Mouse (Mus musculus) lung, adult 2 months (tissue): ENCODE measurements around the gene Srxn1. TPM values are rescaled to one million over a fixed set of nuclear protein-coding genes. Genes with fewer than 3 reads are reported as not detected.

ENCODE experiments used
- DNase-seq: peaks from one replicate; pipeline ENCODE4 v3.0.0; 2022
- H3K4me1 ChIP-seq: fragments of 200-500 bp; 2 replicates; pipeline ENCODE4 v1.6.1; 2011; ENCODE audit warnings: low read length; ENCODE audit not compliant: control insufficient read depth, insufficient read depth
- H3K4me3 ChIP-seq: fragments of 200-500 bp; replicated peaks from 2 replicates; pipeline ENCODE3; 2011; ENCODE audit warnings: low read depth, mild to moderate bottlenecking, control low read depth, low read length; ENCODE audit errors: extremely low read depth
- CTCF ChIP-seq: fragments of 200-500 bp; IDR thresholded peaks from 2 replicates; pipeline ENCODE4 v1.5.1; 2011; ENCODE audit warnings: mild to moderate bottlenecking, low read length, control low read depth; ENCODE audit not compliant: insufficient read depth
- POLR2A ChIP-seq: fragments of 200-500 bp; IDR thresholded peaks from 2 replicates; pipeline ENCODE4 v1.6.1; 2011; ENCODE audit warnings: low read depth, mild to moderate bottlenecking, control low read depth, low read length, borderline replicate concordance; ENCODE audit errors: extremely low read depth
- WGBS: fragments of 180-500 bp; shearing (Covaris S2); methylation state at CpG from one replicate; pipeline ENCODE4 v1.1.7; 2018; 5-methylcytosine and 5-hydroxymethylcytosine counted together
- polyA plus RNA-seq: library from polyadenylated mRNA; depleted of rRNA; stranded (reverse); fragments of >200 nt; gene quantifications from 2 replicates; pipeline ENCODE4 v1.2.3, GENCODE M21; 2012

Srxn1 gene
- polyA plus RNA-seq, 1 experiment = 54.8 TPM

- TF ChIP-seq CTCF (no peak), POLR2A (no peak)
- Histone ChIP-seq H3K4me1 (no peaks in the 10 kb centered on the region), H3K4me3 (no peak overlapping the region)
- WGBS = 71% methylated on average over 3 of the region's 3 CpGs
- no peak for DNase-seq
These were observed 28.0 kb upstream of the Srxn1 start for GRCm38 (mm10) chr2:152077337-152077736.

- DNase-seq = no peak
- WGBS = under 1% methylated on average over 24 of the region's 24 CpGs
- Histone ChIP-seq H3K4me1 (no peaks in the 10 kb centered on the region), H3K4me3 (no peak within 1 kb of the TSS)
- TF ChIP-seq CTCF (no peak), POLR2A (no peak)
These were observed 24.4 kb upstream of the Srxn1 start, which contains the start of gene Scrt2 for GRCm38 (mm10) chr2:152080685-152081541. Gene Scrt2 (plus strand): TSS chr2:152081529.

- TF ChIP-seq POLR2A (no peak), CTCF (no peak)
- 1% methylated on average over 81 of the region's 81 CpGs for WGBS
- peak; percentile 73 for DNase-seq
- Histone ChIP-seq H3K4me1 (no peaks in the 10 kb centered on the region), H3K4me3 (no peak overlapping the region)
These were observed 23.5 kb upstream of the Srxn1 start for GRCm38 (mm10) chr2:152081641-152082448.

GRCm38 (mm10) chr2:152082456-152083285 lies 22.6 kb upstream of the Srxn1 start:
- 16% methylated on average over 7 of the region's 7 CpGs for whole genome bisulfite sequencing

GRCm38 (mm10) chr2:152083411-152083810 lies 21.9 kb upstream of the Srxn1 start:
- WGBS = 62% methylated on average over 4 of the region's 4 CpGs
- no peaks in the 10 kb centered on the region for H3K4me1 ChIP-seq
- no peak overlapping the region for H3K4me3 ChIP-seq
- DNase-seq = no peak
- TF ChIP-seq CTCF (no peak), POLR2A (no peak)

More at GRCm38 (mm10) chr2:152082456-152083285, 22.6 kb upstream of the Srxn1 start:
- no peak for TF ChIP-seq POLR2A
- no peak for TF ChIP-seq CTCF
- DNase-seq = no peak
- no peaks in the 10 kb centered on the region for H3K4me1 ChIP-seq
- no peak overlapping the region for H3K4me3 ChIP-seq

GRCm38 (mm10) chr2:152084298-152084697 lies 21.0 kb upstream of the Srxn1 start:
- Histone ChIP-seq H3K4me3 (no peak overlapping the region), H3K4me1 (no peaks in the 10 kb centered on the region)
- WGBS = 35% methylated on average over 6 of the region's 6 CpGs
- TF ChIP-seq POLR2A (no peak), CTCF (no peak)
- no peak for DNase-seq

- H3K4me1 ChIP-seq = no peaks in the 10 kb centered on the region
These were observed 19.9 kb upstream of the Srxn1 start for GRCm38 (mm10) chr2:152085414-152085813.

GRCm38 (mm10) chr2:152086451-152086850 lies 18.9 kb upstream of the Srxn1 start:
- Histone ChIP-seq H3K4me3 (no peak overlapping the region), H3K4me1 (no peaks in the 10 kb centered on the region)
- DNase-seq = no peak
- no peak for TF ChIP-seq POLR2A
- no peak for TF ChIP-seq CTCF
- 59% methylated on average over 6 of the region's 6 CpGs for WGBS

More at GRCm38 (mm10) chr2:152085414-152085813, 19.9 kb upstream of the Srxn1 start:
- DNase-seq = no peak
- WGBS = 71% methylated on average over 6 of the region's 6 CpGs
- TF ChIP-seq POLR2A (no peak), CTCF (no peak)
- no peak overlapping the region for H3K4me3 ChIP-seq

- no peak for DNase-seq
- WGBS = 74% methylated on average over 5 of the region's 5 CpGs
- H3K4me3 ChIP-seq = no peak overlapping the region
- H3K4me1 ChIP-seq = no peaks in the 10 kb centered on the region
- no peak for TF ChIP-seq CTCF
- TF ChIP-seq POLR2A = no peak
These were observed 18.2 kb upstream of the Srxn1 start for GRCm38 (mm10) chr2:152087111-152087510.
